8 mouse cellular contexts compared by ENCODE assay signal in genomic region chr5:148909057-148909395, GRCm38 (mm10). TPM values are rescaled to one million over a fixed set of nuclear protein-coding genes. Genes with fewer than 3 reads are reported as not detected.
DNase-seq lines count a peak whose midpoint lies in the region; ATAC-seq lines count a peak whose summit lies in the region.

No protein-coding gene starts in this region.

- WGBS in embryonic facial prominence, embryonic 13.5 days, result 45% methylated on average over 7 of the region's 7 CpGs

- no peak overlapping the region for H3K4me3 ChIP-seq in embryonic facial prominence, embryonic 13.5 days

- H3K9me3 ChIP-seq in embryonic facial prominence, embryonic 13.5 days, result 0 out of 2 replicates have a peak, but pooled peaks cover 4% of the 10 kb centered on the region

- H3K27ac ChIP-seq in embryonic facial prominence, embryonic 13.5 days, result peak overlapping the region; percentile 48; the same call in 1 of the 2 replicates

- no peaks in the 10 kb centered on the region for H3K27me3 ChIP-seq in embryonic facial prominence, embryonic 13.5 days

- H3K9ac ChIP-seq in embryonic facial prominence, embryonic 13.5 days, result no peak overlapping the region

- no peak for ATAC-seq in embryonic facial prominence, embryonic 13.5 days (ENCODE audit: insufficient number of reproducible peaks, insufficient read depth, low FRiP score, low TSS enrichment, low read depth)
- ATAC-seq in monocyte, adult 5-6 weeks (replicated peaks; ENCODE audit: insufficient number of reproducible peaks, low FRiP score, low TSS enrichment, poor library complexity, severe bottlenecking), result no peak

- H3K36me3 ChIP-seq in embryonic facial prominence, embryonic 13.5 days, result peaks cover 48% of the 10 kb centered on the region

- intact Hi-C loops in heart, postnatal 10 days (cut with DNase I), result loop anchor here (5.0 kb wide), 3 partner anchors 83 to 428 kb away; no protein-coding TSS in a partner anchor

- no peak overlapping the region for H3K4me2 ChIP-seq in embryonic facial prominence, embryonic 13.5 days

- H3K4me1 ChIP-seq in embryonic facial prominence, embryonic 13.5 days, result peaks cover 8% of the 10 kb centered on the region

- DNase-seq in layer of hippocampus, adult 11-12 months (ENCODE audit: low spot score), result peak; percentile 70
- no peak for DNase-seq in layer of hippocampus, adult 9-10 months (ENCODE audit: low spot score)
- peak; percentile 43 to 64 for DNase-seq in heart, postnatal 10 days
- peak; percentile 47 for DNase-seq in mesoderm, embryonic 11.5 days (ENCODE audit: low read depth, low spot score)
- DNase-seq in natural killer cell, adult 2 months (ENCODE audit: low spot score in 2 of 2), result no peak
- DNase-seq in frontal cortex, postnatal 36 days (ENCODE audit: low spot score in 2 of 2), result no peak

RNA-seq across cellular contexts. Expression of gene Katnal1, which starts 20.1 kb away (rescaled TPM):
- polyA plus RNA-seq in embryonic facial prominence, embryonic 13.5 days (2015; fragmentation: Nextera tagmentation; extraction: Ambion mirVana), result 18.4 and 19.4 TPM in 2 replicates
- total RNA-seq in heart, postnatal 10 days (2021), result 1 to 10 TPM; 5.9 to 9.4 TPM
- total RNA-seq in monocyte, adult 5-6 weeks (2017), result 1.5 to 4.8 TPM (median 4.6 TPM) in 3 replicates

Comparison
In these comparisons a context has a peak if more than half of its experiments do, and no peak if none do; other contexts are left out.
1. DNase-seq: peak in layer of hippocampus, adult 11-12 months (single experiment), heart, postnatal 10 days (2 of 2) and mesoderm, embryonic 11.5 days (single experiment); none in layer of hippocampus, adult 9-10 months (single experiment), natural killer cell, adult 2 months (0 of 2) and frontal cortex, postnatal 36 days (0 of 2).